Mouse (Mus musculus) frontal cortex, postnatal 36 days (tissue): ENCODE data around the gene Slc10a6.

Experiments used
- DNase-seq, 2 experiments: peaks; one replicate each; pipeline ENCODE4 v3.0.0; 2022; ENCODE audit warnings: low spot score in 2 of 2

Gene Slc10a6

GRCm38 (mm10) chr5:103617191-103617590 lies 12.0 kb downstream of the Slc10a6 start:
- DNase-seq = no peak

- DNase-seq = no peak
Observed at GRCm38 (mm10) chr5:103614356-103614755, 14.8 kb downstream of the Slc10a6 start.

GRCm38 (mm10) chr5:103612316-103612715 lies 16.9 kb downstream of the Slc10a6 start:
- DNase-seq = no peak

- DNase-seq = no peak
Observed at GRCm38 (mm10) chr5:103610856-103611472, 18.2 kb downstream of the Slc10a6 start.

- no peak for DNase-seq
Observed at GRCm38 (mm10) chr5:103610148-103610547, 19.1 kb downstream of the Slc10a6 start.

- DNase-seq = no peak
Observed at GRCm38 (mm10) chr5:103605707-103606106, 23.5 kb downstream of the Slc10a6 start.

GRCm38 (mm10) chr5:103603115-103603893 lies 25.9 kb downstream of the Slc10a6 start:
- no peak for DNase-seq

- DNase-seq = no peak
Observed at GRCm38 (mm10) chr5:103598881-103599280, 30.3 kb downstream of the Slc10a6 start.

GRCm38 (mm10) chr5:103598264-103598663 lies 30.9 kb downstream of the Slc10a6 start:
- no peak for DNase-seq

GRCm38 (mm10) chr5:103597604-103598003 lies 31.6 kb downstream of the Slc10a6 start:
- DNase-seq = no peak

GRCm38 (mm10) chr5:103596467-103597146 lies 32.6 kb downstream of the Slc10a6 start:
- DNase-seq = no peak

- DNase-seq = no peak
Observed at GRCm38 (mm10) chr5:103595394-103596226, 33.6 kb downstream of the Slc10a6 start.

- DNase-seq = no peak
Observed at GRCm38 (mm10) chr5:103593575-103593974, 35.6 kb downstream of the Slc10a6 start.

GRCm38 (mm10) chr5:103592706-103593105 lies 36.5 kb downstream of the Slc10a6 start:
- DNase-seq = peak in 1 of 2 experiments; percentile 13

GRCm38 (mm10) chr5:103591846-103592245 lies 37.4 kb downstream of the Slc10a6 start:
- DNase-seq = no peak

- DNase-seq = no peak
Observed at GRCm38 (mm10) chr5:103587219-103587618, 42.0 kb downstream of the Slc10a6 start.

- DNase-seq = no peak
Observed at GRCm38 (mm10) chr5:103579680-103580420, 49.4 kb downstream of the Slc10a6 start.

- no peak for DNase-seq
Observed at GRCm38 (mm10) chr5:103569446-103569845, 59.8 kb downstream of the Slc10a6 start.

- DNase-seq = no peak
Observed at GRCm38 (mm10) chr5:103568034-103568433, 61.2 kb downstream of the Slc10a6 start.

- DNase-seq = no peak
Observed at GRCm38 (mm10) chr5:103560546-103560945, 68.7 kb downstream of the Slc10a6 start.
